Mouse (Mus musculus) cerebellum, adult 2 months (tissue): ENCODE measurements around the gene Det1. TPM values are rescaled to one million over a fixed set of nuclear protein-coding genes. Genes with fewer than 3 reads are reported as not detected.

Experiments used
- DNase-seq, 2 experiments: peaks; one replicate each; pipeline ENCODE4 v3.0.0; 2021
- H3K27ac ChIP-seq: fragments of 200-500 bp; 2 replicates; pipeline ENCODE4 v1.5.1; 2012; ENCODE audit warnings: low read length, control low read depth, inconsistent platforms; ENCODE audit not compliant: insufficient read depth
- H3K27me3 ChIP-seq: fragments of 200-500 bp; 2 replicates; pipeline ENCODE4 v1.6.1; 2012; ENCODE audit warnings: inconsistent platforms, mild to moderate bottlenecking, low read length, moderate library complexity; ENCODE audit not compliant: control insufficient read depth, insufficient read depth
- H3K4me1 ChIP-seq: fragments of 200-500 bp; 2 replicates; pipeline ENCODE4 v1.6.1; 2011; ENCODE audit warnings: low read length; ENCODE audit not compliant: control insufficient read depth, insufficient read depth
- H3K4me3 ChIP-seq: fragments of 200-500 bp; replicated peaks from 2 replicates; pipeline ENCODE3; 2011; ENCODE audit warnings: mild to moderate bottlenecking, low read depth, low read length, control low read depth; ENCODE audit not compliant: insufficient read depth
- CTCF ChIP-seq: fragments of 200-500 bp; IDR thresholded peaks from 2 replicates; pipeline ENCODE4 v1.5.1; 2011; ENCODE audit warnings: low read depth, mild to moderate bottlenecking, control low read depth, low read length, moderate library complexity, borderline replicate concordance; ENCODE audit not compliant: insufficient read depth
- POLR2A ChIP-seq: fragments of 200-500 bp; IDR thresholded peaks from 2 replicates; pipeline ENCODE4 v1.6.1; 2011; ENCODE audit warnings: low read length, control low read depth, borderline replicate concordance; ENCODE audit not compliant: insufficient read depth
- WGBS: fragments of 180-500 bp; shearing (Covaris S2); methylation state at CpG from one replicate; pipeline ENCODE4 v1.1.7; 2018; 5-methylcytosine and 5-hydroxymethylcytosine counted together
- polyA plus RNA-seq: library from polyadenylated mRNA; depleted of rRNA; stranded (reverse); fragments of >200 nt; gene quantifications from 2 replicates; pipeline ENCODE4 v1.2.3, GENCODE M21; 2012

Gene Det1
- polyA plus RNA-seq, 1 experiment, result 8.5 TPM

- no peak for TF ChIP-seq CTCF
- TF ChIP-seq POLR2A, result no peak
- no peak overlapping the region for H3K4me3 ChIP-seq
- no peaks in the 10 kb centered on the region for H3K27me3 ChIP-seq
- H3K27ac ChIP-seq, result no peak overlapping the region
- WGBS, result 73% methylated on average over 4 of the region's 4 CpGs
- no peak for DNase-seq
- H3K4me1 ChIP-seq, result no peaks in the 10 kb centered on the region
Measured at GRCm38 (mm10) chr7:78807192-78807591, 39.9 kb downstream of the Det1 start.

GRCm38 (mm10) chr7:78803841-78804240 is 43.2 kb downstream of the Det1 start:
- H3K4me1 ChIP-seq, result no peaks in the 10 kb centered on the region
- 68% methylated on average over 3 of the region's 3 CpGs for WGBS
- no peak for DNase-seq
- TF ChIP-seq CTCF (no peak), POLR2A (no peak)
- H3K27me3 ChIP-seq, result no peaks in the 10 kb centered on the region
- no peak overlapping the region for H3K4me3 ChIP-seq
- H3K27ac ChIP-seq, result no peak overlapping the region

- no peak for DNase-seq
- WGBS, result 82% methylated on average over 9 of the region's 9 CpGs
- Histone ChIP-seq H3K27ac (no peak overlapping the region), H3K4me3 (no peak overlapping the region), H3K4me1 (peaks cover 5% of the 10 kb centered on the region; the same call in 1 of the 2 replicates), H3K27me3 (no peaks in the 10 kb centered on the region)
- TF ChIP-seq CTCF (no peak), POLR2A (no peak)
Measured at GRCm38 (mm10) chr7:78799730-78800496, 47.1 kb downstream of the Det1 start.

- 20% methylated on average over 9 of the region's 9 CpGs for WGBS
- H3K4me1 ChIP-seq, result peaks cover 5% of the 10 kb centered on the region; the same call in 1 of the 2 replicates
- no peak overlapping the region for H3K4me3 ChIP-seq
- peak; percentile 26 to 39 for DNase-seq
- no peak for TF ChIP-seq POLR2A
- TF ChIP-seq CTCF, result no peak
- H3K27ac ChIP-seq, result no peak overlapping the region
- no peaks in the 10 kb centered on the region for H3K27me3 ChIP-seq
Measured at GRCm38 (mm10) chr7:78797843-78798455, 49.1 kb downstream of the Det1 start.

GRCm38 (mm10) chr7:78796624-78797023 is 50.4 kb downstream of the Det1 start:
- no peak overlapping the region for H3K27ac ChIP-seq
- H3K4me1 ChIP-seq, result peaks cover 6% of the 10 kb centered on the region; the same call in 1 of the 2 replicates
- no peak for DNase-seq
- TF ChIP-seq POLR2A (no peak), CTCF (no peak)
- 80% methylated on average over 3 of the region's 3 CpGs for WGBS
- H3K27me3 ChIP-seq, result no peaks in the 10 kb centered on the region
- H3K4me3 ChIP-seq, result no peak overlapping the region

- H3K27me3 ChIP-seq, result no peaks in the 10 kb centered on the region
- no peak for DNase-seq
- peaks cover 7% of the 10 kb centered on the region; the same call in 1 of the 2 replicates for H3K4me1 ChIP-seq
- WGBS, result 27% methylated on average over 6 of the region's 6 CpGs
- TF ChIP-seq CTCF, result no peak
- no peak for TF ChIP-seq POLR2A
- no peak overlapping the region for H3K27ac ChIP-seq
- no peak overlapping the region for H3K4me3 ChIP-seq
Measured at GRCm38 (mm10) chr7:78794571-78795092, 52.4 kb downstream of the Det1 start.

GRCm38 (mm10) chr7:78793895-78794570 is 53.0 kb downstream of the Det1 start:
- WGBS, result 88% methylated on average over 13 of the region's 13 CpGs
- H3K27ac ChIP-seq, result no peak overlapping the region
- no peaks in the 10 kb centered on the region for H3K27me3 ChIP-seq
- no peak for TF ChIP-seq CTCF
- TF ChIP-seq POLR2A, result no peak
- H3K4me1 ChIP-seq, result peaks cover 7% of the 10 kb centered on the region; the same call in 1 of the 2 replicates
- no peak for DNase-seq
- H3K4me3 ChIP-seq, result no peak overlapping the region
